Mouse (Mus musculus) gastrocnemius, adult 8-10 months (tissue): ENCODE measurements at regions not wholly inside any gene's neighbourhood (a gene's known extent, or its start where the extent isn't known, plus 50 kb on each side); places are given as distances from the start of the nearest gene placed in this dataset.
"Not testable (repeated sequence)": the region's sequence is repeated elsewhere in the genome, so short reads cannot be mapped to it uniquely, and the experiment has no call there.

ENCODE experiments used
- DNase-seq, 2 experiments: peaks; one replicate each; pipeline ENCODE4 v3.0.0; 2022; ENCODE audit warnings: low spot score in 2 of 2

- DNase-seq: no peak
Measured at GRCm38 (mm10) chr12:29049105-29049511, 297.5 kb downstream of the Eipr1 start.

- no peak for DNase-seq
Measured at GRCm38 (mm10) chr12:29049801-29050200, 298.2 kb downstream of the Eipr1 start.

GRCm38 (mm10) chr12:29050516-29051251, 299.1 kb downstream of the Eipr1 start:
- DNase-seq: no peak

GRCm38 (mm10) chr12:29054367-29054766, 302.8 kb downstream of the Eipr1 start:
- DNase-seq: no peak

- no peak for DNase-seq
Measured at GRCm38 (mm10) chr12:29062025-29062637, 310.5 kb downstream of the Eipr1 start.

GRCm38 (mm10) chr12:29062801-29063200, 311.2 kb downstream of the Eipr1 start:
- DNase-seq: no peak

- DNase-seq: no peak
Measured at GRCm38 (mm10) chr12:29068180-29068579, 316.6 kb downstream of the Eipr1 start.

GRCm38 (mm10) chr12:29075096-29075852, 323.7 kb downstream of the Eipr1 start:
- no peak for DNase-seq

GRCm38 (mm10) chr12:29076606-29077005, 325.0 kb downstream of the Eipr1 start:
- DNase-seq: no peak

- DNase-seq: no peak
Measured at GRCm38 (mm10) chr12:29079011-29079410, 327.4 kb downstream of the Eipr1 start.

- no peak for DNase-seq
Measured at GRCm38 (mm10) chr12:29083426-29084221, 332.0 kb downstream of the Eipr1 start.

- not testable (repeated sequence) for DNase-seq
Measured at GRCm38 (mm10) chr12:29087245-29087644, 335.6 kb downstream of the Eipr1 start.

- DNase-seq: no peak
Measured at GRCm38 (mm10) chr12:29089634-29090033, 338.0 kb downstream of the Eipr1 start.

- DNase-seq: no peak
Measured at GRCm38 (mm10) chr12:29090451-29090850, 338.8 kb downstream of the Eipr1 start.

GRCm38 (mm10) chr12:29095406-29096032, 343.9 kb downstream of the Eipr1 start:
- DNase-seq: no peak

GRCm38 (mm10) chr12:29096033-29096913, 344.7 kb downstream of the Eipr1 start:
- no peak for DNase-seq

GRCm38 (mm10) chr12:29100042-29100570, 348.5 kb downstream of the Eipr1 start:
- DNase-seq: no peak

- no peak for DNase-seq
Measured at GRCm38 (mm10) chr12:29106893-29107719, 355.5 kb downstream of the Eipr1 start.

GRCm38 (mm10) chr12:29107720-29108051, 356.1 kb downstream of the Eipr1 start:
- DNase-seq: no peak
